Mouse (Mus musculus): ENCODE measurements around the gene Rpl18.

Gene Rpl18

GRCm38 (mm10) chr7:45713396-45713795 is 1.9 kb upstream of the Rpl18 start:
- DNase-seq (ENCODE audit: extremely low read depth, low read depth, low spot score) = no peak

- no peak for DNase-seq (ENCODE audit: extremely low read depth, low read depth, low spot score)
Observed at GRCm38 (mm10) chr7:45713881-45714520, 1.3 kb upstream of the Rpl18 start.

DNA sequence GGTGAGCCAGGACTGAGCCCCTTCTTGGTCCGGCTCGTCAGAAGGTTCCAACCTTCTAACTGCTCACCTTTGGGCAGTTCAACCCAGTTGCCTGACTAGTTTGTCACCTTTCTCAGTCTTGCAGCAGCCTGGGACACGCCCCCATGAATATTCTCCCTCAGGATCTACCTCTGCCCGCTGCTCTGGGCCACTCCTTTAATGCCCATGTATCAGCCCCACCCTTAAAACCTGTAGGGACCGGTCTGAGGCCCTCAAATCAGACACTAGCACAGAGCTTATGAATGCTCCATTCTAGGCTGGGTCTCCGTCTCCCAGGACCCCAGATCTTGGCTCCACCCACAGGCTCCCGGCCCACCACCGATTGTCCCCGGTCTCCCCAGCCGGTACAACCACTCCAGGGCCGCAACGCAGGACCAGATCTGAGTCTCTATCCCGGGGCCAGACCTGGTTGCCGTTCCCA is 597 bp upstream of the Rpl18 start:
- no peak for DNase-seq (ENCODE audit: extremely low read depth, low read depth, low spot score)

GRCm38 (mm10) chr7:45715741-45716459 is 643 bp downstream of the Rpl18 start:
- no peak for DNase-seq (ENCODE audit: extremely low read depth, low read depth, low spot score)

DNA sequence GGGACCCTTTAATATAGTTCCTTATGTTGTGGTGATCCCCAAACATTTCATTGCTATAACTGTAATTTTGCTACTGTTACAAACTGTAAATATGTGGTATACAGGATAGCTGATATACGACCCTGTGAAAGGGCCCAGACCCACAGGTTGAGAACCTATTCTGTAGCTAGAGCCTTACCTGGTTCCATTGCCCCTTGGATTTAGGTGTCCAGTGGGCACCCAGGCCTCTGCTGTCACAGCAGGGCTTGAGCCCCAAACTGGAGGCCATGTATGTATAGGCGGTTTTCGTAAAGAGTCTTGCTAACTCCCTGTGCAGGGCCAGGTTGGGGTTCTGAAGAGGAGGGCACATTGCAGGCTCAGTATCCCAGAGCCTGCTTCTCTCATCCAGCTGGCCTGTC is 1.2 kb downstream of the Rpl18 start:
- DNase-seq (ENCODE audit: extremely low read depth, low read depth, low spot score) = no peak

DNA sequence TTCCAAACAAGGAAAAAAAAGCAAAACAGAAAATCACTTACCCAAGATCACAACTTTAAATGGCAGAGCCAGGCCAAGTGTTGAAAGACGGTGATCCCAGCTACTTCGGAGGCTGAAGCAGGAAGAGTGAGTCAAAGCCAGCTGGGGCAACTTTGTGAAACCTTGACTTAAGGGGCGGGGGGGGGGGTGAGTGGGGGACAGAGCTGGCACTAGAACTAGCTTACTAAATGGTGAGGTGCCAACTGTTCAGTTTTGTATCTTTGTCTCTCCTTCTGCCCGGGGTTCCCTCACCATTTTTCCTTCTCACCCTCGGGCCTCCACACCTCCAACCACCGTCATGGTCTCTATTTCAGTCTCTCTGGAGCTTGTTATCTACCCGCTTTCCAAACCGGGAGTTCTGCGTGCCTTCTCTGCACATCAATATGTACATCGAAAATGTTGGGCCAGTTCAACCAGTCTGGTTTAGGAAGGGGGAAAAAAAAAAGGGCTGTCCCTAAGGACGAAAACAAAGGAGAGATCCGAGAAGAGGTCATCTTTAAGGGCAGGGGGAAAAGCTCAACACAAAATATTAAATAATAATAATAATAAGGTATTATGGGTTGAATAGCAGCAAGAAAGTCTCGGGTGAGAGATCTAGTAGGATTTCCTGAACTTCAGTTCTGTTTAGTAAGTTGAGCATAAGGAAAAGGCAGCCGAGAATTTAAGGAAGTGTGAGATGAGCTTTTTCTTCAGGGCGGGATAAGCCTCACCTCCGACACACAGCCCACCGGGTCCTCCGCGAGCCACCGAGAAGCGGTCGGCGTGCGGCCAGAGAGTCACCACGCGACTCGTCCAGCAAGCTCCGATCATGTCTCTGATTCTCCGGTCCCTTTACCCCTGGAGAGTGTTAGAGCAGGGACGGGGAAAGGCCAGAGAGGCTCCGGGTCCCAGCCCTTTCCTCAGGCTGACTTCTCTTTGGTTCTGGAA is 2.0 kb downstream of the Rpl18 start:
- DNase-seq (ENCODE audit: extremely low read depth, low read depth, low spot score) = no peak

DNA sequence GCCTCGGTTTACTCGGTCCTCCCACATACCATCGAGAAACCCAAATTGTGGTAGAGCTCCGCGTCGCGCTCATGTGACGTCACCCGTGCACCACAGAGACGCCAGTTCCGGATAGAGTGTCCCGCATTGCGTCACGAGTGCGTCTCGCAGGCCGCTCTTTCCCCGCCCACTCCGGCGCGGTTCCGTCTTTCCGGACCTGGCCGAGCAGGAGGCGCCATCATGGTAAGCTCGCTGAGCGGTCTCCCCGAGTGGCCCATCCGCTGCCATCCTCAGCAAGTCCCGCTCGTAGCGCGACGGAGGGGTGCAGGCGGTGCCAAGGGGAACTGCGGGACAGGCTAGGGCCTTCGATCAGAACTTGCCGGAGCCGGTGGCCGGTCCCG is 2.7 kb downstream of the Rpl18 start, which contains the start of gene Sphk2:
Gene Sphk2, minus strand, starts transcription at position 85 of the 380 bp plus-strand sequence.
- no peak for DNase-seq (ENCODE audit: extremely low read depth, low read depth, low spot score)

GRCm38 (mm10) chr7:45718331-45718730 is 3.1 kb downstream of the Rpl18 start:
- no peak for DNase-seq (ENCODE audit: extremely low read depth, low read depth, low spot score)

DNA sequence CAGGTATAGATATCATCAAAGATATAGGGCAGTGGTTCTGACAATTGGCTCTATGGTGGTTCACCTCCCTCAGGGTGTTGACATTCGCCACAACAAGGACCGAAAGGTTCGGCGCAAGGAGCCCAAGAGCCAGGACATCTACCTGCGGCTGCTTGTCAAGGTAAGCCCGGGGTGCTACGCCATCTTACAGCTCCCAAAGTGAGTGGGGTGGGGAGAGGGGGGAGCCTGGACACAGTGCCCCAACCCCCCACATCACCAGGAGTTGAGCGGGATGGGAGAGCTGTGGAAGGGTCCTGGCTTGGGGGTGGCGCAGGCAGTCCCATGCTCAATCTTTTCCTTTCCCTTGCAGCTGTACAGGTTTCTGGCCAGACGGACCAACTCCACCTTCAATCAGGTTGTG is 3.9 kb downstream of the Rpl18 start:
- DNase-seq (ENCODE audit: extremely low read depth, low read depth, low spot score) = no peak

- DNase-seq (ENCODE audit: extremely low read depth, low read depth, low spot score) = no peak
Observed at GRCm38 (mm10) chr7:45719738-45720412, 4.6 kb downstream of the Rpl18 start.

GRCm38 (mm10) chr7:45720413-45721233 is 5.4 kb downstream of the Rpl18 start, which contains the start of gene Fam83e:
TSS of gene Fam83e (plus strand) at chr7:45721212.
- no peak for DNase-seq (ENCODE audit: extremely low read depth, low read depth, low spot score)

GRCm38 (mm10) chr7:45721234-45721571 is 5.9 kb downstream of the Rpl18 start:
- no peak for DNase-seq (ENCODE audit: extremely low read depth, low read depth, low spot score)

DNA sequence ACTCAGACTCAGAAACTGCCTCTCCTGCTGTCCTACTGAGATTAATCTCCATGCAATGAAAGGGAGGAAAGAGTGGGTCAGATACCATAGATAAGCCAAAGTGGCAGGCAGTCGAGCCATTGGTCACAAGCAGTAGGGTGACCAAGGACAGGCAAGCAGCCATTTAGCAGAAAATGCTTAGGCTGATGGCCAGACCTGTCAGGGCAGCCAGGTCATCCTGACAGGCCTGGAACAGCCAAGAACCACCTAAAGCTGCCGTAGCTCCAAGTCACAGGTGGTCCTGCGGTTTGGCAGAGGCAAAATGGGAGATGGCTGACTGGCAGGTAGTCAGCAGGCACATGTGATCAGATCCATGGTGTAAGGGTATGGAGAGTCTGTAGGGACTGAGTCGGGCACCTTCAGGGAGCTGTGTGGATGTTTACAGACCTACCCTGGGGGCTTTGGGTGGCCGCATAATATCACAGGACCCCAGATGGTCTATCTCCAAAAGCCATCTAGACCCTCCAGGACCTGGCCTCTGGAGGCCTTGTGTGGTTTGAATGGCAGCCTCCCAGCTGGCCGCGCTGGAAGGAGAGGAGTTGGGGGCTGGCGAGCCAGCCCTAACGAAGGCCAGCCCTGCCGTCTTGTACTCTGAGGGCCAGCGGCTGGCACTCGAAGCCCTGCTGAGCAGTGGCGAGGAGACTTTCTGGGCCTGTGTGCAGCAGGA is 6.5 kb downstream of the Rpl18 start:
- DNase-seq (ENCODE audit: extremely low read depth, low read depth, low spot score) = no peak

- DNase-seq (ENCODE audit: extremely low read depth, low read depth, low spot score) = no peak
Observed at GRCm38 (mm10) chr7:45722348-45722713, 7.1 kb downstream of the Rpl18 start.

GRCm38 (mm10) chr7:45723301-45723700 is 8.0 kb downstream of the Rpl18 start:
- DNase-seq (ENCODE audit: extremely low read depth, low read depth, low spot score) = no peak

GRCm38 (mm10) chr7:45723781-45724180 is 8.5 kb downstream of the Rpl18 start:
- no peak for DNase-seq (ENCODE audit: extremely low read depth, low read depth, low spot score)

GRCm38 (mm10) chr7:45725151-45725550 is 9.9 kb downstream of the Rpl18 start:
- no peak for DNase-seq (ENCODE audit: extremely low read depth, low read depth, low spot score)

- DNase-seq (ENCODE audit: extremely low read depth, low read depth, low spot score) = no peak
Observed at GRCm38 (mm10) chr7:45725713-45726112, 10.5 kb downstream of the Rpl18 start, which contains the start of gene Spaca4. TSS of gene Spaca4 (minus strand) at chr7:45725813.

GRCm38 (mm10) chr7:45726419-45726818 is 11.2 kb downstream of the Rpl18 start:
- no peak for DNase-seq (ENCODE audit: extremely low read depth, low read depth, low spot score)

All from fat pad, adult 2 months (tissue).